Mouse (Mus musculus) lung, postnatal 0 days (tissue): ENCODE data around the gene M1ap. TPM values are rescaled to one million over a fixed set of nuclear protein-coding genes. Genes with fewer than 3 reads are reported as not detected.

ENCODE experiments used
- ATAC-seq: fragments of 200-750 bp; cut with Nextera tagmentation; 2 replicates; pipeline ENCODE4 v1.8.0; 2017; ENCODE audit warnings: moderate library complexity
- DNase-seq: peaks from one replicate; pipeline ENCODE4 v3.0.0-alpha.2; 2016; ENCODE audit warnings: low spot score
- H3K27ac ChIP-seq: fragments of 300-500 bp; sonication (generic); 2 replicates; pipeline ENCODE4 v1.5.1; 2014; ENCODE audit warnings: antibody characterized with exemption, mild to moderate bottlenecking, low read length, mixed read lengths
- H3K27me3 ChIP-seq: fragments of 300-500 bp; sonication (generic); replicated peaks from 2 replicates; pipeline ENCODE4 v1.6.1; 2014; ENCODE audit warnings: low read length, mixed read lengths; ENCODE audit not compliant: insufficient read depth
- H3K36me3 ChIP-seq: fragments of 300-500 bp; sonication (generic); 2 replicates; pipeline ENCODE4 v1.6.1; 2014; ENCODE audit warnings: low read length, mixed read lengths; ENCODE audit not compliant: insufficient read depth
- H3K4me1 ChIP-seq: fragments of 300-500 bp; sonication (generic); 2 replicates; pipeline ENCODE4 v1.6.1; 2014; ENCODE audit warnings: antibody characterized with exemption, low read depth, low read length, mixed read lengths; ENCODE audit not compliant: insufficient read depth
- H3K4me2 ChIP-seq: fragments of 300-500 bp; sonication (generic); replicated peaks from 2 replicates; pipeline ENCODE4 v1.6.1; 2014; ENCODE audit warnings: low read depth, mild to moderate bottlenecking, low read length, moderate library complexity, mixed read lengths
- H3K4me3 ChIP-seq: fragments of 300-500 bp; sonication (generic); 2 replicates; pipeline ENCODE4 v1.5.1; 2014; ENCODE audit warnings: low read depth, low read length
- H3K9ac ChIP-seq: fragments of 300-500 bp; sonication (generic); replicated peaks from 2 replicates; pipeline ENCODE4 v1.6.1; 2014; ENCODE audit warnings: low read depth, mild to moderate bottlenecking
- H3K9me3 ChIP-seq: fragments of 300-500 bp; sonication (generic); 2 replicates; pipeline ENCODE4 v1.6.1; 2016; ENCODE audit warnings: low read length, mixed read lengths
- CTCF ChIP-seq: IDR thresholded peaks from 2 replicates; pipeline ENCODE4 v1.5.1; 2016; ENCODE audit warnings: antibody characterized with exemption, mild to moderate bottlenecking
- EP300 ChIP-seq: IDR thresholded peaks from 2 replicates; pipeline ENCODE4 v1.6.1; 2016; ENCODE audit warnings: antibody characterized with exemption, mild to moderate bottlenecking, control low read depth
- WGBS: fragments of 180-500 bp; shearing (Covaris S2); extraction: QIAGEN DNeasy Blood & Tissue Kit; methylation state at CpG from one replicate; pipeline ENCODE4 v1.1.7; 2014; 5-methylcytosine and 5-hydroxymethylcytosine counted together
- polyA plus RNA-seq: library from polyadenylated mRNA; unstranded; fragments of >200 nt; fragmentation: Nextera tagmentation; extraction: Ambion mirVana; gene quantifications from 2 replicates; pipeline ENCODE4 v1.2.1, GENCODE M21; 2015

M1ap gene
- polyA plus RNA-seq, 1 experiment from 2014 or later, result 1.8 TPM

DNA sequence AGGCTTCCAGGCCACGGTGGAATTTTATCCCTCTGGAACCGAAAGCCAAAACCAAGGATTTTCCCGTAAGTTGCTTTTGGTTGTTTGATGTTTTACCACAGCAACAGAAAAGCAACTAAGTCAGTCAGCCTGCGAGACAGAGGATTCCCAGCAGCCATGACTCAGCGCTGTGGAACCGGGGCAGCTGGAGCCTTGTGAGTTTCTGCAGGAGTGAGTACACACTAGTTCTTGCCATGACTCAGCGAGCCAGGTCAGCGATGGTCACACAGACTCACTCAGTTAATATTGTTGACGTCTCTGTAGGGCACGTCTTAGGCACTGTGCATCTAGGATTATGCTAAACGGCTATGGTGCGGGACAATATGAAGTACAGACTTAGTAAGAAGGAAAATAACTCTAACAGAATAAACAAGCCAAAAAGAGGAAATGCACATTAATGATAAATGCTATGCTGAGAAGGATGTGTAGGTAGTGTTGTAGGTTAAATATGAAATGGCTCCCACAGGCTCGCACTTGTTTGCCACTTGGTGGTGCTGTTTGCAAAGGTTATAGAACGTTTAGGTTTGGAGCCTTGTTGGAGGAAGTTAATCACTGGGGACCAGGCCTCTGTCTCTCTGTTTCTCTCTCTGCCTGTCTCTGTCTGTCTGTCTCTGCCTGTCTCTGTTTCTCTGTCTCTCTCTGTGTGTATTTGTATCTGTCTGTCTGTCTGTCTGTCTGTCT, 37.4 kb upstream of the M1ap start:
- Histone ChIP-seq H3K9me3 (no peaks in the 10 kb centered on the region), H3K4me1 (no peaks in the 10 kb centered on the region), H3K36me3 (no peaks in the 10 kb centered on the region), H3K9ac (no peak overlapping the region), H3K4me2 (no peak overlapping the region), H3K4me3 (no peak overlapping the region), H3K27me3 (no peaks in the 10 kb centered on the region), H3K27ac (no peak overlapping the region)
- DNase-seq (peak; percentile 69), ATAC-seq (peak; percentile 81)
- TF ChIP-seq EP300 (no peak), CTCF (peak; percentile 68)
- WGBS, result 45% methylated on average over 14 of the region's 14 CpGs

DNA sequence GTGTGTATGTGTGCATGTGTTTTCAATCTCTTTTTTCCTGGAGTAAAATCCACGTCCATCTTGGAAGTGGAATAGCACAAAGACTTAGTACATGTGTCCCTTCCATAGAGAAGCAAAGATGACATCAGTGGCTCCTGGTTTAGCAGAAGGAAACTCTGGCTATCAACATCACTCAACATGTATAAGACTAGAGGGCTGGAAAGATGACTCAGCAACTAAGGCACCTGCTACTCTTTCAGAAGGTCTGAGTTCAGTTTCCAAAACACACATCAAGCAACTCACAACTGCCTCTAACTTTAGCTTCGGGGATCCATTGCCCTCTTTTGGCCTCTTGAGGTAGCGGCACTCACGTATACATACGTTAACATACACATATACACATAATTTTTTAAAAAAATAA, 35.4 kb upstream of the M1ap start:
- Histone ChIP-seq H3K9me3 (no peaks in the 10 kb centered on the region), H3K4me3 (no peak overlapping the region), H3K36me3 (no peaks in the 10 kb centered on the region), H3K9ac (no peak overlapping the region), H3K27me3 (no peaks in the 10 kb centered on the region), H3K27ac (no peak overlapping the region), H3K4me1 (no peaks in the 10 kb centered on the region), H3K4me2 (no peak overlapping the region)
- ATAC-seq (no peak), DNase-seq (no peak)
- TF ChIP-seq CTCF, result no peak
- no peak for TF ChIP-seq EP300
- WGBS, result 81% methylated on average over 5 of the region's 5 CpGs

DNA sequence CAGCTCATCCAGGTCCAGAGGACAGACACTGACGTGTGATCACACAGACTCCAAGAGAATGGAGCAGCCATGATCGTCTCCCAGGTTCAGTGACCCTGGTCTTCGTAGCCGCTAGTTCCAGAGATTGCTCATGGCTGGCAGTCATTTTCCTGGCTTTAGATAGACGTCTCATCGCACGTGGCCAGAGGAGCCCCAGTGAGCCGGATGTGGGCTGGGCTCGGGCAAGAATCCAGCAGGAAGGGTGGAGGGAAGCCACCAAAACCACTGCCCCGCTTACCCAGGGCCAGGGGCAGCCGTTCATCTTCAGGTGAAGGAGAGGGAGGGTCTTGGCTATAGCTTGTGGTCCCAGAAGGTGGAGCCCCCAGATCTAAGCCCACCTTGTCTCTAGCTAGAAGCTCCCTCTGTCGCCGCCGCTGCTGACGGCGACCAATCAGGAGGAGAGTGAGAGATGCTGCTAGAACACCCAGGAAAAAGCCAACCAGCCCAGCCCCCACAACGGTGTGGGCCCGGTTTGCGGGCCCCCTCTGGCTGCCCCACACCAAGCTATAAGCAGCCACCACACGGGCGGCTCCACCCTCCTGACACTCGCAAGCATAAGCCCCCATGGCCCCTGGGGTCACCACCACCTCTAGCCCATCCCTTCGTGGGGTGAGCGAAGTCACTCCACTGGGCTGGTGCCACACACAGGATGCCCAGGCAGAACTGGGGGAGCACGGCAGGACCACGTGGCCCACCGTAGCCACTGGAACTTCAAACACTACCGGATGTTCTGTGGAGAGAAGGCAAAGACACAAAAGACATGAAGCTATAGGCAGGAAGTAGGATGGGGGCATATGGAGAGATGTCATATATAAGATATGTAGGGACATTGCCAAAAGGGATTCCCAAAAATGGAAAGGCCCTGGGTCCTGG, 33.1 kb upstream of the M1ap start:
- Histone ChIP-seq H3K27ac (no peak overlapping the region), H3K9ac (no peak overlapping the region), H3K36me3 (no peaks in the 10 kb centered on the region), H3K27me3 (no peaks in the 10 kb centered on the region), H3K4me1 (no peaks in the 10 kb centered on the region), H3K9me3 (no peaks in the 10 kb centered on the region), H3K4me2 (no peak overlapping the region), H3K4me3 (no peak overlapping the region)
- no peak for TF ChIP-seq CTCF
- TF ChIP-seq EP300, result no peak
- 68% methylated on average over 28 of the region's 28 CpGs for WGBS
- ATAC-seq (no peak), DNase-seq (no peak)

DNA sequence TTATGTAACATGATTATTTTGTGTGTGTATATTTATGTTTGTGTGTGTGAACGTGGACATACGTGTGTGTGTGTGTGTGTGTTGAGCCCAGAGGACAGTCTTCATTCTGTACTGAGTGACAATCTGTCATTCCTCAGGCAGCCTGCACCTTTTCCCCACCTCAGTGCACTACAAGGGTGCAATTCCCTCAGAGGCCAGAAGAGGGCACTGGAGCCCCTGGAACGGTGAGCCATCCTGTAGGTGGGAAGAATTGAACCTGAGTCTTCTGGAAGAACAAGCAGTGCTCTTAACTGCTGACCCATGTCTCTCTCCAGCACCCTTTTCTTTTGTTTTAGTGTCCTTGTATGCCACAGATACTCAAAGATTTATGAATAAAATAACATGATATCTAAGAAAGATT, 30.8 kb upstream of the M1ap start:
- no peaks in the 10 kb centered on the region for H3K36me3 ChIP-seq
- no peak overlapping the region for H3K9ac ChIP-seq
- TF ChIP-seq EP300, result no peak
- peak; percentile 92 for TF ChIP-seq CTCF
- DNase-seq (peak; percentile 49), ATAC-seq (peak; percentile 31; the same call in 1 of the 2 replicates)
- H3K4me2 ChIP-seq, result no peak overlapping the region
- H3K27me3 ChIP-seq, result no peaks in the 10 kb centered on the region
- no peaks in the 10 kb centered on the region for H3K4me1 ChIP-seq
- no peaks in the 10 kb centered on the region for H3K9me3 ChIP-seq
- H3K27ac ChIP-seq, result no peak overlapping the region
- H3K4me3 ChIP-seq, result no peak overlapping the region
- WGBS, result 16% methylated on average over 3 of the region's 3 CpGs

DNA sequence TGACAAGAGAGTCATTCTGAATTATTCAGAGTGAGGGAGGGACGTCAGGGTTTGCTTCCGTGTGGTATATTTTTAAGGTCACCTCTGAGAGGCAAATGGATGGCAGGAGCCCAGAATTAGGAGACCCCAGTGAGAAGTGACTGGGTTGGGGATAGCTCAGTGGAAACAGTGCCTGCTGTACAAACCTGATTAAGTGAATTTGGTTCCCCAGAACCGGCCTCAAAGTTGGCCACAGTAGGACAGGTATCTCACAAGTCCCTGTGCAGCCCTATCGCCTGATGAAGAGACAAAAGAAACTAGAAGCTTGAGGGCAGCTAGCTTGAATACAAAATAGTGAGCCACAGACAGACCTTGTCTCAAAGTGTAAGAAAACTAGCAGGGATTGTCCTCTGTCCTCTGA, 30.2 kb upstream of the M1ap start:
- Histone ChIP-seq H3K4me3 (no peak overlapping the region), H3K4me2 (no peak overlapping the region), H3K9ac (no peak overlapping the region), H3K27ac (no peak overlapping the region), H3K36me3 (no peaks in the 10 kb centered on the region), H3K27me3 (no peaks in the 10 kb centered on the region), H3K4me1 (no peaks in the 10 kb centered on the region), H3K9me3 (no peaks in the 10 kb centered on the region)
- WGBS, result 89% methylated on average over 4 of the region's 4 CpGs
- no peak for ATAC-seq
- TF ChIP-seq EP300 (no peak), CTCF (no peak)
- no peak for DNase-seq

DNA sequence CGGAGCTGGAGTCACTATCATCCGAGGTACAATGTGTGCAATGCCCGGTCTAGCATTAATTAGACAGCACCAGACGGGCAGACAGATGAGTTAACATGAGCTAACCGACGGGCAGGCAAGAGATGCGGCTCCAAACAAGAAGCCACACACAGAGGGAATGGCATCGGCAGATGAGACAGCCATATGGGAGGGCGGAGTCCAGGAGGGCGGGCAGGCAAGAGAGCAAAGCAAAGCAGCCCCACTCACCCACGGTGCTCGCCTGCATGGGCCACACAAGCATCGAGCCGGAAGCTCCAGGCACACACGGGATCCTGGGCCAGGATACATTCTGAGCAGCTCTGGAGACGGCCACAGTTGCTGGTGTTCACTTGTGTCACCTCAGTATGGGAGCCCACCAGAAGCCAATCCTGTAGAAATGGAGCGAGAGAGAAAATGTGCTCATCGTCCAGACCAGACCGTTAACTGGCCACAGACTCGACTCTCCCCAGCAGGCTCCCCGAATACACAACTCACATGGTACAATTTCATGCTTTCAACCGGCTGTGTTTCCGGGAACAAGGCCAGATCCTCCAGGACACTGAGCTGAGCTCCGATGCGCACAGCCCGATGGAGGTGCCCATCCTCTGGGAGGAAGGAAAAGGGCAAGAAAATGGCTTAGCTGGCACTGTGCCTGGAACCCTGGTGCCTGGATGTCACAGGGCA, 29.5 kb upstream of the M1ap start:
- Histone ChIP-seq H3K4me1 (no peaks in the 10 kb centered on the region), H3K4me2 (no peak overlapping the region), H3K27me3 (no peaks in the 10 kb centered on the region), H3K9ac (no peak overlapping the region), H3K36me3 (no peaks in the 10 kb centered on the region), H3K4me3 (no peak overlapping the region), H3K9me3 (no peaks in the 10 kb centered on the region), H3K27ac (no peak overlapping the region)
- ATAC-seq, result no peak
- DNase-seq, result no peak
- TF ChIP-seq CTCF, result no peak
- no peak for TF ChIP-seq EP300
- WGBS, result 64% methylated on average over 26 of the region's 26 CpGs
